Mouse (Mus musculus): ENCODE results near the gene Btbd9.

DNA sequence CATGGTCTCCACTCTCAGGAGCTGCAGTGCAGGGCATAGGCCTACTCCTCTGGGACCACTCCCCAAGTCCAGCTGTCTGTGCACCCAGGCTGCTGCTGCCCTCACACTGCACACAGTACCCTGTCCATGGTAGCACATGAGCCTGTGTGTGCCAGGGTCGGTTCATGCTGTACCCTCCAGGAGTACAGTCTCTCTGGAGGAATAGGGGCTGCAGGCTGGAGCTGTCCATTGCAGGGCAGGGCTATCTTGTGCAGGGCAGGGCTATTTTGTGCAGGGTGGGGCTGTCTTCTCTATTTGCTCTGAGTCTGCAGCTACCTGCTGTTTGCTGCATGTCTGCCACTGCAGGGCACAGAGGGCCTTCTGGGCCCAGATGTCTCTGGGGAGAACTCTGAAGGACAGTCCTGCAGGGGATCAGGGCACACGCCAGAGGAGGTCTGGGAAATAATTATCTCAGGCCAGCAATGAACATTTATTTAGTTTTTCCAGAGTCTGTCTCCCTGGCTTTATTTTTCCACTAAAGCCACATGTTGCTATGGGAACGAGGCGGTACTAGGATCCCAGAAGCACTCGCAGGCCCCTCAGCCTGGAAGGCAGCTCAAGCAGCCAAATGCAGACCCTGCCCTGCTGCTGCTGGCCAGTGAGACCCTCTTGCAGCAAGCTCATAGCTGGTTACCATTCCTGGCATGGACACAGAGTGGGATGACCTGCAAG, 351.1 kb downstream of the Btbd9 start:
- no peak for TF ChIP-seq MAFK (IDR thresholded peaks at IDR 0.05; ENCODE audit: insufficient read depth, low read depth, low read length)
- TF ChIP-seq ZNF384 (IDR thresholded peaks at IDR 0.05; ENCODE audit: low read depth, low read length), result no peak
- TF ChIP-seq CHD2 (IDR thresholded peaks at IDR 0.05; ENCODE audit: low read depth, low read length), result no peak
- no peak for TF ChIP-seq HCFC1 (IDR thresholded peaks at IDR 0.05; ENCODE audit: borderline replicate concordance, insufficient read depth, low read length)
